In genomic region chr2:24386158-24386963, GRCm38 (mm10) we compare ENCODE assay signal across 10 mouse cellular contexts. TPM values are rescaled to one million over a fixed set of nuclear protein-coding genes. Genes with fewer than 3 reads are reported as not detected.
DNase-seq lines count a peak whose midpoint lies in the region; ATAC-seq and TF ChIP-seq lines count a peak whose summit lies in the region.
"Had no signal": no experiment of that assay in that cellular context is flagged by ENCODE, and none has a peak within 500 bp of the region (broad histone marks: within the 10 kb centered on the region; RNA-seq: fewer than 3 reads in every experiment).

No protein-coding gene starts in this region.

- DNase-seq in lung, adult 2 months, result no peak
- no peak for DNase-seq in lung, postnatal 10 days
- DNase-seq in thymus, postnatal 36 days, result peak; percentile 86 to 91
- no peak for DNase-seq in ovary, postnatal 14 days (ENCODE audit: low spot score)
- DNase-seq in frontal cortex, postnatal 10 days (ENCODE audit: low spot score in 2 of 2), result no peak

- 72% methylated on average over 21 of the region's 21 CpGs for WGBS in lung, adult 2 months

- no peak for TF ChIP-seq CTCF in lung, adult 2 months (IDR thresholded peaks at IDR 0.05; ENCODE audit: insufficient read depth, low read length)

- peak; percentile 31; the same call in 1 of the 2 replicates for TF ChIP-seq POLR2A in lung, adult 2 months (IDR thresholded peaks at IDR 0.05; ENCODE audit: borderline replicate concordance, extremely low read depth, low read depth, low read length)

- no peaks in the 10 kb centered on the region for H3K4me1 ChIP-seq in lung, adult 2 months (ENCODE audit: control insufficient read depth, insufficient read depth, low read length)
- H3K4me1 ChIP-seq: hindbrain, embryonic 15.5 days had no signal

- peak; percentile 80 for ATAC-seq in inflammation-experienced regulatory T-cells, adult 6 months
- ATAC-seq in megakaryocyte-erythroid progenitor cell, adult 5-6 weeks (replicated peaks; ENCODE audit: low FRiP score, low TSS enrichment, poor library complexity, severe bottlenecking), result peak; percentile 59
- no peak for ATAC-seq in frontal cortex, adult (ENCODE audit: low TSS enrichment)

- H3K4me3 ChIP-seq in lung, adult 2 months (replicated peaks; ENCODE audit: extremely low read depth, low read depth, low read length), result peak overlapping the region; percentile 31
- H3K4me3 ChIP-seq: embryonic facial prominence, embryonic 15.5 days; hindbrain, embryonic 15.5 days had no signal

RNA-seq across cellular contexts. Expression of gene Psd4, which starts 19.0 kb away (rescaled TPM):
- 7.8 and 12.3 TPM in 2 replicates for polyA plus RNA-seq in lung, adult 2 months (2012; rRNA removed)
- polyA plus RNA-seq in inflammation-experienced regulatory T-cells, adult 6 months (2017; shearing (Covaris generic)), result 10 to 100 TPM; 85.2 to 93.8 (median 89.3) TPM
- total RNA-seq in megakaryocyte-erythroid progenitor cell, adult 5-6 weeks (2014; fragmentation: Nextera tagmentation), result 43.9 and 50.2 TPM in 2 replicates
- 32.4 and 38.5 TPM in 2 replicates for total RNA-seq in megakaryocyte-erythroid progenitor cell, adult 5-6 weeks (2017)

RNA-seq across cellular contexts. Expression of gene Il1rn, which starts 49.7 kb away (rescaled TPM):
- polyA plus RNA-seq in lung, adult 2 months (2012; rRNA removed), result 4.7 and 14.0 TPM in 2 replicates
- polyA plus RNA-seq in inflammation-experienced regulatory T-cells, adult 6 months (2017; shearing (Covaris generic)), result 1 to 10 TPM in 2 of 3 experiments, under 1 TPM in 1; 0.57 to 1.3 (median 1.1) TPM
- total RNA-seq in megakaryocyte-erythroid progenitor cell, adult 5-6 weeks (2014; fragmentation: Nextera tagmentation), result 1.6 TPM in 1 of 2 replicates, not detected in the other
- total RNA-seq in megakaryocyte-erythroid progenitor cell, adult 5-6 weeks (2017), result not detected in 2 replicates
- polyA plus RNA-seq: hindbrain, embryonic 15.5 days had no signal

Comparison
In these comparisons a context has a peak if more than half of its experiments do, and no peak if none do; other contexts are left out.
1. DNase-seq: peak in thymus, postnatal 36 days (2 of 2); none in lung, adult 2 months (single experiment), lung, postnatal 10 days (single experiment), ovary, postnatal 14 days (single experiment) and frontal cortex, postnatal 10 days (0 of 2).